Mouse (Mus musculus) T-helper 17 cell (primary cell): Measurements from ENCODE around the gene Acads.

ENCODE experiments used
- in situ Hi-C, 2 experiments: fragments of 300-600 bp; cut with MboI, MseI; formaldehyde crosslinking; loops; 1 replicate in 1 of 2; 2 replicates in 1 of 2; pipeline ENCODE4 v1.15.1; 2025; ENCODE audit warnings: high pct_unique_total_duplicates in 2 of 2

Acads gene

GRCm38 (mm10) chr5:115076144-115076901 lies 42.8 kb downstream of the Acads start:
- in situ Hi-C loops: loop anchor here (5.0 kb wide), 1 partner anchor 99 kb away; no protein-coding TSS in a partner anchor

- in situ Hi-C loops: loop anchor here (5.0 kb wide), 2 partner anchors 57 to 97 kb away; no protein-coding TSS in a partner anchor
Observed at GRCm38 (mm10) chr5:115074749-115075148, 44.4 kb downstream of the Acads start.

- in situ Hi-C loops: loop anchor here in 1 of 2 experiments (5.0 kb wide), 1 partner anchor 56 kb away; no protein-coding TSS in a partner anchor
Observed at GRCm38 (mm10) chr5:115073306-115073705, 45.8 kb downstream of the Acads start.

GRCm38 (mm10) chr5:115072143-115072542 lies 47.0 kb downstream of the Acads start:
- in situ Hi-C loops: loop anchor here in 1 of 2 experiments (5.0 kb wide), 1 partner anchor 55 kb away; no protein-coding TSS in a partner anchor

GRCm38 (mm10) chr5:115071096-115071901 lies 47.8 kb downstream of the Acads start:
- in situ Hi-C loops: loop anchor here in 1 of 2 experiments (5.0 kb wide), 1 partner anchor 54 kb away; no protein-coding TSS in a partner anchor

- in situ Hi-C loops: loop anchor here in 1 of 2 experiments (5.0 kb wide), 1 partner anchor 53 kb away; no protein-coding TSS in a partner anchor
Observed at GRCm38 (mm10) chr5:115070457-115070856, 48.7 kb downstream of the Acads start.

- in situ Hi-C loops: loop anchor here in 1 of 2 experiments (5.0 kb wide), 1 partner anchor 52 kb away; no protein-coding TSS in a partner anchor
Observed at GRCm38 (mm10) chr5:115069611-115070010, 49.5 kb downstream of the Acads start.

- in situ Hi-C loops: no loop called here
Observed at GRCm38 (mm10) chr5:115068671-115069421, 50.3 kb downstream of the Acads start.

GRCm38 (mm10) chr5:115066245-115066644 lies 52.9 kb downstream of the Acads start:
- in situ Hi-C loops: no loop called here

- in situ Hi-C loops: no loop called here
Observed at GRCm38 (mm10) chr5:115063391-115063790, 55.8 kb downstream of the Acads start.

- in situ Hi-C loops: no loop called here
Observed at GRCm38 (mm10) chr5:115062566-115062965, 56.6 kb downstream of the Acads start.

GRCm38 (mm10) chr5:115060977-115061376 lies 58.2 kb downstream of the Acads start:
- in situ Hi-C loops: no loop called here
